Mouse (Mus musculus) olfactory bulb, adult 2 months (tissue): ENCODE measurements around the gene Pltp.

Experiments
- CTCF ChIP-seq: fragments of 200-500 bp; IDR thresholded peaks from 2 replicates; pipeline ENCODE4 v1.5.1; 2012; ENCODE audit warnings: low read depth, mild to moderate bottlenecking, low read length, moderate library complexity; ENCODE audit not compliant: insufficient read depth
- POLR2A ChIP-seq: fragments of 200-500 bp; IDR thresholded peaks from 2 replicates; pipeline ENCODE4 v1.6.1; 2012; ENCODE audit warnings: mild to moderate bottlenecking, low read depth, low read length, moderate library complexity; ENCODE audit not compliant: insufficient read depth

DNA sequence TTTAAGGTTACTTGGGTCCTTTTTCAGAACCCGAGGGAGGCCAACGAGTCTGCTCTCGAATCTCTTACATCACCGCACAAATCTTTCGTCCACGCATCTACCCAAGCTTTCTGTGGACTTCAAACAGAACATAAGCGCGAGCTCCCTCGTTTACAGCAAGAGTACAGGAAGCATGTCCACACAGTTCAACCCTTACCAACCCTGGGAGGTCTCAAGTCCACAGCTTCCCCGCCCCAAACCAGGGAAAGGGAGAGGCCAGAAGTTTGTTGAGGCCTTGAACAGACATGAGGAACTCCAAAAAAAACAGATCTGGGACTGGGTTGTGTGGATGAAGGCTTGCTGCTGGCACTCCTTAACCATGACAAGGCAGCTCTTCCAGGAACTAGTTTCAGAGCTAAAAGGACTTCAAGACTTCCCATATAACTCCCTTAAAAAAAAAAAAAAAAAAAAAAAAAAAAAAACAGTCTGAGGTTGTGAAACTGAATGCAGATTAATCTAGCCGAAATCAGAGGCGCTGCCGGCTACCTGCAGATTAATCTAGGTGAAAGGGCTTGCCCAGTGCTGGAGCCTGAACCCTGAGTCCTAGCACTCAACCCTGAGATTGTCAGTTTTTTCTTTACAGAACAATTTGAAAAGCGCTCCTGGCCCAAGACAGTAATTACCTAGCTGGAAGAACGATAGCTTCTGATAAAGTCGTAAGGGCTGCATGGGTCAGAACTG lies 54.1 kb downstream of the Pltp start:
- no peak for TF ChIP-seq POLR2A
- TF ChIP-seq CTCF: no peak
